Comparison of ENCODE assay signal across 19 mouse cellular contexts in genomic region chr12:5723113-5723512, GRCm38 (mm10).
DNase-seq lines count a peak whose midpoint lies in the region; ATAC-seq and TF ChIP-seq lines count a peak whose summit lies in the region.
"Had no signal": no experiment of that assay in that cellular context is flagged by ENCODE, and none has a peak within 500 bp of the region (broad histone marks: within the 10 kb centered on the region; RNA-seq: fewer than 3 reads in every experiment).

No protein-coding gene starts in this region.

- TF ChIP-seq EP300 in stomach, postnatal 0 days (optimal IDR thresholded peaks at IDR 0.05), result no peak

- H3K9me3 ChIP-seq in stomach, embryonic 16.5 days (replicated peaks; ENCODE audit: control insufficient read depth, low read length), result no peaks in the 10 kb centered on the region
- H3K9me3 ChIP-seq in stomach, postnatal 0 days (ENCODE audit: control insufficient read depth, low read length), result no peaks in the 10 kb centered on the region

- DNase-seq in stomach, postnatal 0 days (ENCODE audit: low spot score), result peak; percentile 41
- DNase-seq in frontal cortex, adult 2 months (ENCODE audit: extremely low spot score in 1 of 2, low spot score in 1 of 2), result no peak
- no peak for DNase-seq in ovary, postnatal 36 days (ENCODE audit: low spot score)
- DNase-seq: adrenal gland, adult 2 months; adrenal gland, adult 8-10 months; adrenal gland, postnatal 10 days; adrenal gland, postnatal 14 days; adrenal gland, postnatal 25 days; adrenal gland, postnatal 36 days; B cell, adult 2 months; cerebellum, adult 11 months; cerebellum, adult 11-12 months; cerebellum, adult 18-20 months had no signal

- no peak overlapping the region for H3K4me3 ChIP-seq in stomach, embryonic 16.5 days (replicated peaks; ENCODE audit: low read length)
- H3K4me3 ChIP-seq in stomach, postnatal 0 days (ENCODE audit: low read depth, low read length), result no peak overlapping the region

- no peaks in the 10 kb centered on the region for H3K27me3 ChIP-seq in stomach, embryonic 16.5 days (ENCODE audit: control insufficient read depth, insufficient read depth, low read length)
- H3K27me3 ChIP-seq in stomach, postnatal 0 days (ENCODE audit: control insufficient read depth, insufficient read depth, low read length), result no peaks in the 10 kb centered on the region
- H3K27me3 ChIP-seq: CH12.LX had no signal

- H3K27ac ChIP-seq in stomach, embryonic 16.5 days (ENCODE audit: low read length), result no peak overlapping the region
- no peak overlapping the region for H3K27ac ChIP-seq in stomach, postnatal 0 days (replicated peaks)

- no peak overlapping the region for H3K9ac ChIP-seq in stomach, embryonic 16.5 days (ENCODE audit: low read length)
- no peak overlapping the region for H3K9ac ChIP-seq in stomach, postnatal 0 days (ENCODE audit: low read length)

- H3K36me3 ChIP-seq in stomach, embryonic 16.5 days (ENCODE audit: control insufficient read depth, insufficient read depth, low read length), result no peaks in the 10 kb centered on the region
- no peaks in the 10 kb centered on the region for H3K36me3 ChIP-seq in stomach, postnatal 0 days (ENCODE audit: control insufficient read depth, insufficient read depth, low read length)
- H3K36me3 ChIP-seq: G1E had no signal

- no peak overlapping the region for H3K4me2 ChIP-seq in stomach, embryonic 16.5 days (ENCODE audit: low read depth, low read length)
- no peak overlapping the region for H3K4me2 ChIP-seq in stomach, postnatal 0 days (replicated peaks; ENCODE audit: low read depth)

- H3K4me1 ChIP-seq in stomach, embryonic 16.5 days (ENCODE audit: control insufficient read depth, insufficient read depth, low read length), result no peaks in the 10 kb centered on the region
- no peaks in the 10 kb centered on the region for H3K4me1 ChIP-seq in stomach, postnatal 0 days (replicated peaks; ENCODE audit: control insufficient read depth, insufficient read depth)

- no peak for TF ChIP-seq CTCF in stomach, postnatal 0 days (IDR thresholded peaks at IDR 0.05; ENCODE audit: low read depth)

- 90% methylated on average over 1 of the region's 1 CpGs for WGBS in stomach, embryonic 16.5 days
- WGBS in stomach, postnatal 0 days, result 81% methylated on average over 1 of the region's 1 CpGs

- peak; percentile 40; the same call in 1 of the 2 replicates for ATAC-seq in stomach, embryonic 16.5 days (ENCODE audit: insufficient read depth, low FRiP score)
- ATAC-seq in stomach, postnatal 0 days (ENCODE audit: low FRiP score, low TSS enrichment), result peak; percentile 93
- ATAC-seq: activated CD4-positive, CD25-positive, alpha-beta regulatory T cell, adult 4 months; CD4-positive, CD25-positive, alpha-beta regulatory T cell, adult 4 months; Patski had no signal
